Mouse (Mus musculus) thymus, postnatal 10 days (tissue): ENCODE data around the gene Mfge8.

Source experiments
- DNase-seq, 2 experiments: peaks; one replicate each; pipeline ENCODE4 v3.0.0; 2021; ENCODE audit warnings: low spot score in 2 of 2

The Mfge8 gene

GRCm38 (mm10) chr7:79130385-79130784 lies 18.5 kb downstream of the Mfge8 start:
- no peak for DNase-seq

DNA sequence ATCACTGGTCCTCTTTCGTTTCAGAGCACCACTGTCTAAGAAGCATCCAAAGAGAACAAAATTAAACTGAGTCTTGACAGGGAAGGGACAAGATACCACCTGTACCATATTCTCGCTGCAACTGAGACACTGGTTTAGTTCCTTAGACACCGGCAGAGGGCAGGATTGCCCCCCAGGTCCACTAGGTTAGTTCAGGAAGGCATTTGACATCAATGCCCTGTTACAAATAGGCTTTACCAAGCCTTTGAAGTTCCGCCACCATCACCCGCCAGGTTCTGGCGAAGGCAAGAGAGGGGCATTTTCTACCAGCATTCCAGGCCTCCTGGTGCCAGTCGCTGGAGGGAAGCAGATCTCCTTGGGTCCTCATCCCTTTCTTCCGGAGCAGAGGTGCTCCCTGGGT lies 19.0 kb downstream of the Mfge8 start:
- no peak for DNase-seq

GRCm38 (mm10) chr7:79123465-79123864 lies 25.4 kb downstream of the Mfge8 start:
- no peak for DNase-seq

DNA sequence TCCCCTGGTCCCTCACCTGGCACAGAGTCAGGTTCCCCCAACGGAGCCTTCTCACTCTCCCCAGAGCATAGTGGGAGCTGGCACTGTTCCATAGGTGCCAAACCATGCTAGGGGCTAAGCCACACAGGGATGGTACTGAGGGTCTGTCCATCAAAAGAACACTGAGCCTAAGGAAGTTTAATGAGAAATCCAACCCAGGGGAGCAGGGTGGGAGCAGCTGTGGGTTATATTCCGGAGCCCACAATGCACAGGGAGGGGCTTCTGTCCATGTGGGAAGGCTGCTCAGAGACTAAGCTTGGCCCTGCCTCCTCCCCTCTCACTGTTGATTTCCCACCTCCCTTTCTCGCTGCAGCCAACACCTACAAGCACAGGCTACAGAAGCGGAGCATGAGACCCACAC lies 35.0 kb downstream of the Mfge8 start:
- no peak for DNase-seq

- no peak for DNase-seq
Measured at GRCm38 (mm10) chr7:79096492-79096891, 52.4 kb downstream of the Mfge8 start.

GRCm38 (mm10) chr7:79089111-79089510 lies 59.7 kb downstream of the Mfge8 start:
- peak in 1 of 2 experiments; percentile 17 for DNase-seq
